ENCODE assay signal across 42 mouse cellular contexts in the genomic region with DNA sequence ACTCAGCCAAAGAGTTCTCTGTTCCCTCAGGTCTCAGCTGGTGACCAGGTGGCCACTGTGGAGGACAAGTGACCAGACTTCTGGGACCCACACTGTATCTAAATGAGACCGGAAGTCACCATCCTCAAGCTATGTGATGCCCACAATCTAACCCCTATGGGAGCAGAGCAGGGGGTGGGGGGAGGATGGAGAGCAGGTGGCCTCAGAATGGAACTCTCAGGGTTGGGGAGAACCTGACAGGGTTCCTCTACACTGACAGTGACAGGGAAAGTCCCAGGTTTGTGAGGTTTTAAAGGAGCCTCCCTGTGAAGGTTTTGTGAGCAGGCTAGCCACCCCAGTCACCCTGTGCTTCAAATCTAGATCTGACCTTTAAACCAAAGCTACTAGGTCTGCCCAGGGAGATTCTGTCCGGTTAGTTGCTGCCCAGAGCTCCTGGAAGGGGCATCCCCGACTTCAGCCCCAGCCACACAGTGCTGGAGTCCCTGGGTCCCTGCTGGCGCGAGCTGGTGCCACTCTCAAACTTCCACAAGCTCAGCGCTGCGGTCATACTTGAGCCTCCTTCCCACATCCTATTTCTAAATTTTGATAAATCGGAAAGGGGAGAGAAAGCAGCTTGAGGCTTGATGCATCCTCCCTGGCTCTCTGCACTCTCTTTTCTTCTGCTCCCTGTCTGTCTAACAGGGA. TPM values are rescaled to one million over a fixed set of nuclear protein-coding genes. Genes with fewer than 3 reads are reported as not detected.
"Had no signal": no experiment of that assay in that cellular context is flagged by ENCODE, and none has a peak within 500 bp of the region (broad histone marks: within the 10 kb centered on the region; RNA-seq: fewer than 3 reads in every experiment).

No protein-coding gene starts in this region.

- H3K4me3 ChIP-seq: left cerebral cortex, adult 2 months; limb, embryonic 10.5 days; limb, embryonic 12.5 days; limb, embryonic 13.5 days; limb, embryonic 15.5 days; liver, embryonic 12.5 days; liver, embryonic 13.5 days; liver, embryonic 15.5 days; lung, embryonic 15.5 days; megakaryocyte, embryonic 14.5 days; midbrain, embryonic 12.5 days; midbrain, embryonic 13.5 days; midbrain, embryonic 15.5 days; myocyte had no signal

- H3K9me3 ChIP-seq: limb, embryonic 10.5 days; limb, embryonic 12.5 days; limb, embryonic 13.5 days; limb, embryonic 15.5 days; liver, embryonic 12.5 days; liver, embryonic 13.5 days; liver, embryonic 15.5 days; lung, embryonic 15.5 days; megakaryocyte, embryonic 14.5 days; midbrain, embryonic 12.5 days; midbrain, embryonic 13.5 days; midbrain, embryonic 15.5 days had no signal

- H3K4me1 ChIP-seq: liver, embryonic 13.5 days; liver, embryonic 15.5 days; lung, embryonic 15.5 days had no signal

- H3K9ac ChIP-seq: limb, embryonic 12.5 days; limb, embryonic 13.5 days; limb, embryonic 15.5 days; liver, embryonic 12.5 days; liver, embryonic 13.5 days; liver, embryonic 14.5 days; liver, embryonic 15.5 days; liver, postnatal 0 days; lung, embryonic 14.5 days; lung, embryonic 15.5 days; midbrain, embryonic 12.5 days; midbrain, embryonic 13.5 days; midbrain, embryonic 15.5 days had no signal

- H3K36me3 ChIP-seq: limb, embryonic 10.5 days; limb, embryonic 12.5 days; limb, embryonic 13.5 days; limb, embryonic 15.5 days; liver, embryonic 12.5 days; liver, embryonic 13.5 days; liver, embryonic 15.5 days; lung, embryonic 15.5 days; midbrain, embryonic 12.5 days; midbrain, embryonic 13.5 days; midbrain, embryonic 15.5 days had no signal

- DNase-seq: left cerebral cortex, postnatal 4 days; liver; liver, embryonic 13.5 days; liver, postnatal 0 days; lung, adult 18-20 months; lung, adult 2 months; lung, embryonic 14.5 days; lung, postnatal 10 days; lung, postnatal 14 days; lung, postnatal 36 days; lung, postnatal 4 days; midbrain, embryonic 14.5 days had no signal

- H3K4me2 ChIP-seq: limb, embryonic 12.5 days; limb, embryonic 13.5 days; limb, embryonic 15.5 days; liver, embryonic 11.5 days; liver, embryonic 12.5 days; liver, embryonic 13.5 days; liver, embryonic 15.5 days; lung, embryonic 14.5 days; lung, embryonic 15.5 days; midbrain, embryonic 12.5 days; midbrain, embryonic 13.5 days; midbrain, embryonic 15.5 days had no signal

- H3K27ac ChIP-seq: left cerebral cortex, adult 2 months; limb, embryonic 10.5 days; limb, embryonic 12.5 days; limb, embryonic 13.5 days; limb, embryonic 15.5 days; liver, embryonic 12.5 days; liver, embryonic 13.5 days; liver, embryonic 14.5 days; liver, embryonic 15.5 days; lung, embryonic 15.5 days; macrophage; midbrain, embryonic 12.5 days; midbrain, embryonic 13.5 days; midbrain, embryonic 15.5 days had no signal

- ATAC-seq: liver, embryonic 12.5 days; liver, postnatal 0 days; lung, postnatal 0 days; midbrain, embryonic 13.5 days; midbrain, embryonic 15.5 days; midbrain, embryonic 16.5 days had no signal

RNA-seq across cellular contexts. Expression of a gene that starts 8.8 kb away (rescaled TPM):
- total RNA-seq: left cerebral cortex, adult 18-20 months; left cerebral cortex, adult 2 months; left cerebral cortex, adult 8-10 months; left cerebral cortex, postnatal 10 days; left cerebral cortex, postnatal 14 days; left cerebral cortex, postnatal 25 days; left cerebral cortex, postnatal 36 days; liver, adult 2 months; megakaryocyte progenitor cell, adult 5-6 weeks; megakaryocyte, adult 5-6 weeks; megakaryocyte-erythroid progenitor cell, adult 5-6 weeks; monocyte, adult 5-6 weeks had no signal
- polyA plus RNA-seq: liver, adult 2 months; liver, embryonic 13.5 days; liver, embryonic 15.5 days; liver, embryonic 16.5 days; liver, postnatal 0 days; lung, adult 2 months; lung, embryonic 14.5 days; lung, embryonic 15.5 days; lung, postnatal 0 days; macrophage had no signal
